Mouse (Mus musculus): ENCODE data around the gene Nell1.

Nell1 gene

GRCm38 (mm10) chr7:50850271-50850670 is 875.6 kb downstream of the Nell1 start:
- DNase-seq (ENCODE audit: low spot score): no peak

GRCm38 (mm10) chr7:50870181-50870580 is 895.5 kb downstream of the Nell1 start:
- DNase-seq (ENCODE audit: low spot score): no peak

GRCm38 (mm10) chr7:50887625-50888024 is 913.0 kb downstream of the Nell1 start:
- DNase-seq (ENCODE audit: low spot score): no peak

DNA sequence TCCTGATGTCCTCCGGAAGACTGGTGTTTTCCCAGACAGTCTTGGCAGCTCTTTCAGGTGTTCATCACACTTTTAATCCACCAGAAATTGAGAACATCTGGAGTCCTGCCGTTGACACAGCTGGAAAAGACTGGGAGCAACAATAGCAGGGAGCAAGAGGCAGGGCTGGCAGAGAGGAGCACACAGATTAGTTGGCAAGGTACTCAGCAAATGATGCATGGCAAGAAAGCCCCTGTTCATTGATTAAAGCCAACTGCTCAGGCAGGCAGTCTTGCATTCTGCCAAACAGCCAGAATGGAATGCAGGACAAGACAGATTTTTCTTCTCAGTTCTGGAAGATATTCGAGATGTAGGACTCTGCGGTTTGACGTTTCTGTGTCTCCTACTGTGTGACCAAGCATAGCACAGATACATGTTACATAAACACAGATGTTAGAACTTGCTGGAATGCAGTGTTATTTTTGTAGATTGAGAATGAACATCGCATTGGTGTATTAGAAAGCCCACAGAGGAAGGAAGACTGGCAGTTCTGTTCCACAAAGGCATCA is 925.0 kb downstream of the Nell1 start:
- no peak for DNase-seq (ENCODE audit: low spot score)

Measured in urinary bladder, postnatal 25 days (tissue).